Mouse (Mus musculus): Measurements from ENCODE around the gene Snrnp70.
A peak's percentile ranks its signal among the peaks of the same experiment; 100 is the strongest.
"Not testable (repeated sequence)": the region's sequence is repeated elsewhere in the genome, so short reads cannot be mapped to it uniquely, and the experiment has no call there.

The Snrnp70 gene

DNA sequence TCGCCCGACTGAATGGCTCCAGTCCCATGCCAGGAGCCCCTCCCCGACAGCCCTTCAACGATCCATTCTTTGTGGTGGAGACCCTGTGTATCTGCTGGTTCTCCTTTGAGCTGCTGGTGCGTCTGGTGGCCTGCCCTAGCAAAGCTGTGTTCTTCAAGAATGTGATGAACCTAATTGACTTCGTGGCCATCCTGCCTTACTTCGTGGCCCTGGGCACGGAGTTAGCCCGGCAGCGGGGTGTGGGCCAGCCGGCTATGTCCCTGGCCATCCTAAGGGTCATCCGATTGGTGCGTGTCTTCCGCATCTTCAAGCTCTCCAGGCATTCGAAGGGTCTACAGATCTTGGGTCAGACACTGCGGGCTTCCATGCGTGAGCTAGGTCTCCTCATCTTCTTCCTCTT is 13.4 kb upstream of the Snrnp70 start:
- no peak for DNase-seq

DNA sequence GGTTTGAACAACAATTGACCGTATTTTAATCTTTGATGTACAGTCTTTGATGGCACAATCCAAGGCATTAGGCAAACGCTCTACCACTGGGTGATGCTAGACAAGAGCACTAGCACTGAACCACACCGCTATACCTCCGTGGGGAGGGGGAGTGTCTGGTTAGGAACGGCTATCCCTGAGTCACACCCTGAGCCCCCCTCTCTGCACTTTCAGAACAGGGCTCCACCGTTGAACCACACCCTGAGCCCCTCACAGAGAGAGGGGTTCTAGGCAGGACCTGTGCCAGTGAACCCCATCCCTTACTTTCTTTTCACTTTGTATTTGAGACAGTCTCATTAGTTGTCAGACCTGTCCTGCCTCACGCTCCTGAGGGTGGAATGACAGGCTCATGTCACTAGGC is 12.8 kb upstream of the Snrnp70 start:
- DNase-seq, result no peak

DNA sequence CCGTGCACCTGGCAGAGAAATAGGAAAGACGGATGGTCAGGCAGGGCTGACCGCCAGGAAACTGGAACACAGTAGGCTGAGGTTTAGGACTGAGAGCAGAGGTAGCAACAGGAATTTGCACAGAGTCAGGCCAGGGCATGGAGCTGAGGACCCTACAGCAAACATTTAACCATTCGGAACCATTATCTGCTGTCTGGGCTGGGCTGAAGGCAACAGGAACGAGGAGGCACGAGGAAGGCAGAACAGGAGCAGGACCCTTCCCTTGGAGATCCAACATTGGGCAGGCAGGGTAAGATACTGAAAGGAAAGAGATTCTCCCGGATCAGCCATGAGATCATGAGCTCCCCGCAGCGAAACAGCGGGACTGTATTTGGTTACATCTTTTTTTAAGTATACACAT is 12.3 kb upstream of the Snrnp70 start:
- no peak for DNase-seq

DNA sequence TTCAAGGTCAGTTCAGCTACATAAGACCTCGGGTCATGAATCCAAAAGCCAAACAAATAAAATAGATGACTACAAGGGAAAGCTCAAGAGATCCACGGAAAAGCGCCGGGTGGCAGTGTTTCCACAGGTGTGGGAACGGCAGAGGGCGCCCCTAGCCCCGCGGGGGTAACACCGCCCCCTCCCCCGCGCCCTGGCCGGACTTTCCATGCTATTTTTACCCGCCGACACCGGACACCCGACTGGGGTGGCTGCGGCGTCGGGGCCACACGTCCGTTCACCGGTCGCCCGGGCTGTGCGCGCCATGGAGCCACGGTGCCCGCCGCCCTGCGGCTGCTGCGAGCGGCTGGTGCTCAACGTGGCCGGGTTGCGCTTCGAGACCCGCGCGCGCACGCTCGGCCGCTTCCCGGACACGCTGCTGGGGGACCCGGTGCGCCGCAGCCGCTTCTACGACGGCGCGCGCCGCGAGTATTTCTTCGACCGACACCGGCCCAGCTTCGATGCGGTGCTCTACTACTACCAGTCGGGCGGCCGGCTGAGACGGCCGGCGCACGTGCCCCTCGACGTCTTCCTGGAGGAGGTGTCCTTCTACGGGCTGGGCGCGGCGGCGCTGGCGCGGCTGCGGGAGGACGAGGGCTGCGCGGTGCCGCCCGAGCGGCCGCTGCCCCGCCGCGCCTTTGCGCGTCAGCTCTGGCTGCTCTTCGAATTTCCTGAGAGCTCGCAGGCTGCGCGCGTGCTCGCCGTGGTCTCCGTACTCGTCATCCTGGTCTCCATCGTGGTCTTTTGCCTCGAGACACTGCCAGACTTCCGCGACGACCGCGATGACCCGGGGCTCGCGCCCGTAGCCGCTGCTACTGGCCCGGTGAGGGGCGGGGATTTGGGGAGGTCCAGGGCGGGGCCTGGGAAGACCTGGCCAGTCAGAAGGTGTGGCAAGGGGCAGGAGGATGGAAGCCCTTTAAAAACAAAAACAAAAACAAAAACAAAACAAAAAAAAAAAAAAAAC is 10.9 kb upstream of the Snrnp70 start:
- no peak for DNase-seq

DNA sequence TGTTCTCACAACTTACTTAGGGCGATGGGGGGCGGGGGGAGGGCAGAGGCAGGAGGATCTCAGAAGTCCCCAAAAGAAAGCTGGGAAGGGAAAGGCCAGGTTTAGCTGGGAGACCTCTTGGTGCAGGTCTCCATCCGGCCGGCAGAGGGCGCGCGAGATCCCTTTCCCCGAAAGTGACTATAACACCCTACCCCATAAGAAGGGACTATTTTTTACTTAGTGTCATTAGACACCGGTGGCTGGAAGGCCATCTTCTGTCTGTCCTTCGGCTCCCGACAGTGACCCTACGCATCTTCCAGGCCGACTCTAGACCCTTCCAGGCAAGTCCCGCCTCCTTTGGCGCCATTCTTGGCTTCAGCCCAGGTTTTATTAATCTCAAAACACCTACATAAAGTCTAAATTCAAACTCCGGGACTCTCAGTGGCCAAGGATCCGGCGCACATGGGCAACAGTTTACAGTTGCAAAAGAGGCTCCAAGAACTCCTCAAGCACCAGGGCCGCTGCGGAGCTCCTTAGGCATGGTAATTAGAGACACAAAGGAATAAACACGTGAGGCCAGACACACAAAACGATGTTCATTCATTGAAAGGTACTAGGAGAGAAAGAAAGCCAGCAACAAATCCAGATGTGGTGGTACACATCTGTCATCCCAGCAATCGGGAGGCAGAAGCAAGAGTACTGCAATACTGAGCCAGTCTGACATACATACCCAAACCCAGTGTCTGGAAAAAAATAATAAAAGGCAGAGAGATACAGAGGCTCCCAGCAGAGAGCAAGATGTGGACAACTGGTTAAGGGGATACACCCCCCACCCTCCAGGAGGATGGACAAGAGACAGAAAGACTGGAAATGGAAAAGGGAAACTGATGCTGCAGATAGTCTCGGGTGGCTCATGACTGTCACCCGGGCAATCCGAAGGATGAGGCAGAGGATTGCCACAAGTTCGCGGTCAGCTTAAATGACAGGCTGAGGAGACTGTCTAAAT is 9.8 kb upstream of the Snrnp70 start, which contains the start of gene Kcna7:
TSS of gene Kcna7 (plus strand) at position 563 of the 985 bp plus-strand sequence.
- peak; percentile 65 for DNase-seq

DNA sequence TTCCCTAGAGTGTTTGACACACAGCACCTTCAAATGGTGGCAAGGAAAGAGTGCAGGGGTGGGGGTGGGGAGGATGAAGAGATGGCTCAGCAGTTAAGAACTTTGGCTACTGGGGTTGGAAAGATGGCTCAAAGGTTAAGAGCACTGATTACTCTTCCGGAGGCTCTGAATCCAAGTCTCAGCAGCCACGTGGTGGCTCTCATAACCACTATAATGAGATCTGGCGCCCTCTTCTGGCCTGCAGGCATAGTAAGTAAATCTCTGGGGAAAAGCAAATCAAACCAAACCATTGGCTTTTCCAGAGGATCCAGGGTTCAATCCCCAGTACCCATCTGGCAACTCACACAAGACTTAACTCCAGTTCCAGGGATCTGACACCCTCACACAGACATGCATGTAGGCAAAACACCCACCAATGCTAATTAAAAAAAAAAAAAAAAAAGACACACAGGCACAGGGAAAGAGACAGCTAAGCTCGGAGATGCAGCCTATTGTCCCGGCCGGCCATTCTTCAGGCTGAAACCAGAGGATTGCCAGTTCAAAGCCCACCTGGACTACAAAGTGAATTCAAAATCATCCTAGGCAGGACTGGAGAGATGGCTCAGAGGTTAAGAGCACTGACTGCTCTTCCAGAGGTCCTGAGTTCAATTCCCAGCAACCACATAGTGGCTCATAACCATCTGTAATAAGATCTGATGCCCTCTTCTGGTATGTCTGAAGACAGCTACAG is 8.2 kb upstream of the Snrnp70 start:
- DNase-seq, result peak; percentile 51

DNA sequence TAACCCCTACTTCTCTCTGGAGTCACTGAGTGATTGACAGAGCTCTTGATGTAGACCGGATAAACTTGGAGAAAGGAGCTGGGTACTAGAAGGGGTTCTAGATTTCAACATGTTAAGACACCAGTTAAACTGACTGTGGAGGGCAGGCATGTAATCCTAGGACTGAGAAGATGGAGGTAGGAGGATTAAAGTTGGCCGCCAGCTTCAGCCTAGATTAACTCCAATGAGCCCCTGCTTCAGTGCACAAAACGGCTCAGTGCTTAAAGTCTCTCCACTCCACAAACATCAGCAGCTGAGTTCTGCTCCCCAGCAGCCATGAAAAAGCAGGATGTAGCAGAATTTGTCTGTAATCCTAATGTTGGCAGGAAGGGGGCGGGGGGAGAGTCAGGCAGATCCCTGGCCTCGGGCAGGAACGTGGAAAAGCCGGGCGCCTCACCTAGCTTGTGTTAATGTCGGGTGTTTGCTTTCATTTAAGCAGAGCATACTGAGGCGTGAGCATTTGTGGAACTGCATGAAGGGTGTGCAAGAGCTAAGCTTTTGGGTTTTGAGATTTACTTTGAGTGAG is 6.1 kb upstream of the Snrnp70 start:
- no peak for DNase-seq

DNA sequence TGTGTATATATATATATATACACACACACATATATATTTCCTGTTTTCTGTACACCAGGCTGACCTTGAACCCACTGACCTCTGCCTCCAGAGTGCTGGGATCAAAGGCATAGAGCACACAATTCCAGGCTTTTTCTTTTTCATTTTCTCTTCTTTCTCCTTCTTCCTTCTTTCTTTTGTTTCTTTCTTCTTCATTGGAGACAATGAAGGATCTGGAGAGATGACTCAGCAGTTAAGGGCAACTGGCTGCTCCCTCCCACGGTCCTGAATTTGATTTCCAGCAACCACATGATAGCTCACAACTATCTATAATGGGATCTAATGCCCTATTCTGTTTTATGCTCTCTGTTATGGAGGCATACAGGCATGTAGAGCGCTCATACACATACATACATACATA is 1.2 kb upstream of the Snrnp70 start:
- DNase-seq, result no peak

DNA sequence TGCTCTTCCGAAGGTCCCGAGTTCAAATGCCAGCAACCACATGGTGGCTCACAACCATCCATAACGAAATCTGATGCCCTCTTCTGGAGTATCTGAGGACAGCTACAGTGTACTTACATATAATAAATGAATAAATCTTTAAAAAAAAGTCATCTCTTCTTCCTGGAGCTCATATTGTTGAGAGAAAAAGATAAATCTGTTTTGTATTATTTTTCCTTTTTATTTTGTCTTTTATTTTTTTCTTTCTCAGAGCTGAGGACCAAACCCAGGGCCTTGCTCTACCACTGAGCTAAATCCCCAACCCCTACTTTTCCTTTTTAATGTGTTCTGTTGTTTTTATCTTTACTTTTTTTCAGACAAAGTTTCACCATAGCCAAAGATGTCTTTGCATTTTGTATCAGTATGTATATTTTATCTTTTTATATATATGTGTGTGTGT is 814 bp upstream of the Snrnp70 start:
- not testable (repeated sequence) for DNase-seq

DNA sequence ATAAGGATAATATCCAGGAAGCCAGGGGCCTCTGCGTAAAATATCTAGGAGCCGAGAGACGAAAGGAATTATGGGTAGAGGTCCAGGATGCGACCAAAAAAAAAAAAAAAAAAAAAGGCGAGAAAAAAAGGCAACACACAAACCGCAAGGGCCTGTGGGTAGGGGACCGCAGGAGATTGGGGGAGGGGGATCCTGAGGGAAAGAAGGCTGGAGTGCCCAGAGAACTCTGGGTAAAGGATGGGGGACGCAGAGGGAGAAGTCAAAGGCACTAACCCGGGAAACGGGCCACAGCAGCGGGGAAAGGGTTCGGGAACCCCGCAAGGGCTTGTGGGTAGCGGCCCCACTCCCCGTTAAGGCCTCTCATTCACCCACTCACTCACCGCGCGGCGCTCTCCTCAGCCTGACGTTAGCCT is 407 bp downstream of the Snrnp70 start:
- DNase-seq, result no peak

DNA sequence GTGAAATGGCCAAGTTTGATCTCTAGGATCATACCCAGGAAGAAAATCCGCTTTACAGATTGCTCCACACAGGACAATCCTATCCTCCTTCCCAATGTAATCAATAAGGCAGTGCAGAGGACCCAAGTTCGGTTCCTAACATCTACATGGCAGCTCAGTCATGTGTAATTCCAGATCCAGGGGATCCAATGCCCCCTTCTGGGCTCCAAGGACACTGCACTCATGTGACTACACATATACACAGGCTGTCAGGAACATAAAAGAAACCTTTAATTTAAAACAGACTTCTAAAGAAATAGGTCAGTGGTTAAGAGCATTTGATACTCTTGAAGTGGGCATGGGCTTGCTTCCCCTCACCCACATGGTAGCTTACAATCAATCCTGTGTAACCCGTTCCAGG is 9.5 kb downstream of the Snrnp70 start:
- no peak for DNase-seq

DNA sequence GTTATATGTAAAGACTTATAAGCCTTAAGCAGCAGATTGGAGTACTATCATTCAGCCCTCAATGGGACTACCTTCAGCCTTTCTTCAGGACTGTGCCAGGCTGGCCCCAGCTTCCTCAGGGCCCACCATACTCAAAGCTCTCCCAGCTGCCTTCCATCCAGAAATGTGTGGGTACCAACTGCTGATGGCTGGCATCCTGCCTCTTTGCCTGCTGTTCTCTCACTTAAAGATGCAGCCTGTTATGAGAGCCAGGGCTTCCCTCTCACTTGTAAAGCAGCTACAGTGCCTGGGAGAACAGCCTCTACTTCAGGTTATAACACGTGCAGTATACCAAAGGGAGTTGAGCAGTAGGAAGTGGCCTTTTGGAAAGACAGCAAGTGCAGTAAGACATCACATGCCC is 19.5 kb downstream of the Snrnp70 start:
- no peak for DNase-seq

DNA sequence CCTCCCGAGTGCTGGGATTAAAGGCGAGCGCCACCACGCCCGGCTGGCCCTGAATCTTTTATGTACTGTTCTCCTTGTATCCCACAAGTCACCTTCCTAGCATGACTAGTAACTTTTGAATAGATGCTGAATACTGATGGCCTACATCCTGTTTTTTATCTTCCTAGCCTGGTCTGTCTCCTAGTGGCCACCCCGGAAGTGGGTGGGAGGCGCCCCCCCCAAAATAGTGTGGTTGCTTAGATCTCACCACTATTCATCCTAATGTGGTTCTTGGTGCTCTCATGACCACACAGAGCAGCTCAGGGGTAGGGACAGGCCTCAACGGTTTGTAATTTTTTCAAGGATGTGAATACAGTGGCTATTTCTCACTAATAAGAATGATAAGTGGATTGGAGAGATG is 20.9 kb downstream of the Snrnp70 start:
- DNase-seq, result no peak

DNA sequence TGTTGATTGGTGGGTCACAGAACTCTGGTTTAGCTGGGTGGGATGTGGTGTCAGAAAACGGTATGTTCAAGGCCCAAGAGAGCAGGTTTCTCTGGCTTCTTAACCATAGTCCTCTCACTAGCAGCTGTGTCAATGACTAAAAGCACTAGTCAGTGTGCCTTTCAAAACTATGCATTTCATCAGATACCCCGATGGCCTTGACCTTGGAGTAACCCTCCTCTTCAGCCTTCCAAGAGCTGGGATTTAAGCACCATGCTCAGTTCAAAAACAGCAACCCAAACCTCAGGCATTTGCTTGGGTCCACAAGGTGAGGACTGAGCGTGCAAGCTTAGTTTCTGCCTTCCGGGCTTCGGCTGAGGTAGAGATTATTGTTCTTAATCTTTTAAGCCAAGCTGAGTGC is 23.2 kb downstream of the Snrnp70 start:
- DNase-seq, result no peak

DNA sequence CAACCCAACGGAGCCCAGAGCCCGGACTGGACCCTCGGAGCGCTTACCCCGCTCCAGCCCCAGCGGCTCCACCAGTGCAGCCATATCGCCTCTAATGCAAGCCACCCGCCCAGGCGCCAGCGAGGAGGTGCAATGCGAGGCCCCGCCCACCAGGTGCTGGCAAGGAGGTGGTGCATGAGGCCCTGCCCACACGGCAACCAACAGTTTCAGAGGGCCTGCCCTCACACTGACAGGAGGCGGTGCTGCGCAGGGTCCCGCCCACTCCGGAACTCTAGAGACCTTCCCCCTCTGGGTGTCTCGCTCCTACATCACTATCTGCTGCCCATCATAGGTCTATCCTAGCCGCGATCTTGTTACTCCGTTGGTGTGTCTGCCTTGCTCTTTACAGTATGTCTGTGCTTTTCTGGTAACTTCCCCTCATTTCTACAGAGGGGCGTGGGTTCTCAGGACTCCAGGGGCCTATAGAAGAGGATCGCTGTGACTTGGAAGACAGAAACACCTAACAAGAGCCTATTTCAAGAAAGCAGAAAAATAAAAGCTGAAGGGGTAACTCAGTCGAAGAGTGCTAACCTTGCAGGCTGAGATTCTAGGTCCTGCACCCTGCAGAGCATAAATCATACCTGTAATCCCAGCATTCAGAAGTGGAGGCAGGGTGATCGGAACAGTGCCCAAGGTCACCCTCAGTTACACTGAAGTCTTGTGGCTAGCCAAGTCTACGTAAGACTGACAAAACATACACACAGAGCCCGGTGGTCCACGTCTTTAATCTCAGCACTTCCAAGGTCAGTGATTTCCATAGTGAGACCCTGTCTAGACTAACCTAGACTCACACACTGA is 24.8 kb downstream of the Snrnp70 start, which contains the start of gene Lin7b:
TSS of gene Lin7b (minus strand) at position 109 of the 837 bp plus-strand sequence.
- DNase-seq, result peak; percentile 91

DNA sequence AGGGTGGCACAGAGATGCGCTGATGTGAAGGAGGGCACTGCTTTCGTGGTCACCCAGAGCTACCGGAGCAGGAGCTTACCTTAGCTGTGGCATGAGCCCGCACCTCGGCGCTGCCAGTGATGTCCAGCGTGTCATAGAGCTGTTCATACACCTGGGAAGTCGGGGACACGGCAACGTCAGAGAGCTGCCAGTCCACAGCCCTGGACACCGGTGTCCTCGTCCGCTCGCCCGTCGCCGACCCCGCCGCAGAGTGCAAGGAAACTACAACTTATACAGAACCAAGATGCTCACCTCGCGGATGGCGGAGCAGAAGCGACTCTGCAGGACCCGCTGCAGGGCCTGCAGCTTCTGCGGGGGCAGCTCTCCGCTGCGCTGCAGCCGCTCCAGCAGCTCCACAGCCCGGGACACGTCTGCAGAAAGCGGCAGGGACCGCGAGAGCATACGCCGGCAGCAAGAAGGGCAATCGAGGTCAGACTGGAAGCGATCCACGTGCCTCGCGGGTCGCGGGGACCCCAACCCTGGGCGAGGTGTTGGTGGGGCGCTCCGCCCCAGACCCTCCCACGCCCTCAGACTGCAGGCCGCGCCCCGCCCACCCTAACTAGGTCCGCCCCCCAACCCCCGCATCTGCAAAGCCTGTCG is 25.6 kb downstream of the Snrnp70 start:
- DNase-seq, result peak; percentile 59

DNA sequence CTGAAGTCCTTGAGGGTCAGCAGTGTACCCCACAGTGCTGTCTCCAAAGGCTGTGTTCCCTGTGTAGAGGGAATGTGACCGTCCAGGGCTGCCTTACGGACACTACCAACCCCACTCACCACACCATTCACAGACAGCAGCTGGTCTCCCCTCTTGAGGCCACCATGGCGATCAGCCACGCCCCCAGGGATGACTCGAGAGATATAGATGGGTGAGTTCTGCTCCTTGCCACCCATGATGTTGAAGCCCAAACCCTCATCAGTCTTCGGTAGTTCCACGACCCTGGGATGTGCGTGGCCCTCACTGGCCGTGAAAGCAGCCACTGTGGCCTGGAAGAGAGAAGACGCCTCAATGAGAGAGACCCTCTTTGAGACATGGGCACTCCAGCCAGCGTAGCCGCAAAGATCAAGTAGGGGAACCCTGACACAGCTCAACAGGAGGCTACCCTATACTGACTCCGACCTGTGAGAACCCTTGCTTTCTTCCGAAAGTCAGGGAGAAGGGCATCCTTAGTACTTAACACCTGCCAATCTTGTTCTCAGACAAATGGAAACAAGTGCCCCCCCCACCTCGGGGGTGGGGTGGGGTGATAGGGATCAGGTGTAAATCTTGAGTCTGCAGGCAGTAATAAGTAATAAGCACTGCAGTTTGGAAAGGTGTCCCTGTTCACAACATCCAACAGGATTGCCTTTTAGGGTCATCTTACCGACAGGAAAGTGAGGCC is 26.4 kb downstream of the Snrnp70 start:
- DNase-seq, result peak; percentile 65

DNA sequence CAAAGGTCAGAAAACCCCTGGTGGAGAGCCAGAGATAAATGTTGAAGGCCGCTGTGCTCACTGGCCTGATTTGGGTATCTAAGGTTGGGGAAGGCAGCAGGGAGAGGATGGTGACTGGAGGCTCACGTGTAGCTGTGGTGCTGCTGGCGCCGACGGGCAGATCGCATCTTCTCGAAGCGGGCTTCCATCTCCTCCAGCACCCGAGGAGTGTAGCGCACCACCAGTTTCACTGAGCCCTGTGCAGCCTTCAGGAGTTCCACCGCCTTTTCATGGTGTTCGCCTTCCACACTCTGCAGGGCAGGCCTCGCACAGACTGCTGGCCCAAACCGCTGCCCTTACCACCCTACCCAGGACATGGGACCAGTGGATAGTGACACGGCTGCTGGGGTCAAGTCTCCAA is 27.4 kb downstream of the Snrnp70 start:
- peak; percentile 68 for DNase-seq

DNA sequence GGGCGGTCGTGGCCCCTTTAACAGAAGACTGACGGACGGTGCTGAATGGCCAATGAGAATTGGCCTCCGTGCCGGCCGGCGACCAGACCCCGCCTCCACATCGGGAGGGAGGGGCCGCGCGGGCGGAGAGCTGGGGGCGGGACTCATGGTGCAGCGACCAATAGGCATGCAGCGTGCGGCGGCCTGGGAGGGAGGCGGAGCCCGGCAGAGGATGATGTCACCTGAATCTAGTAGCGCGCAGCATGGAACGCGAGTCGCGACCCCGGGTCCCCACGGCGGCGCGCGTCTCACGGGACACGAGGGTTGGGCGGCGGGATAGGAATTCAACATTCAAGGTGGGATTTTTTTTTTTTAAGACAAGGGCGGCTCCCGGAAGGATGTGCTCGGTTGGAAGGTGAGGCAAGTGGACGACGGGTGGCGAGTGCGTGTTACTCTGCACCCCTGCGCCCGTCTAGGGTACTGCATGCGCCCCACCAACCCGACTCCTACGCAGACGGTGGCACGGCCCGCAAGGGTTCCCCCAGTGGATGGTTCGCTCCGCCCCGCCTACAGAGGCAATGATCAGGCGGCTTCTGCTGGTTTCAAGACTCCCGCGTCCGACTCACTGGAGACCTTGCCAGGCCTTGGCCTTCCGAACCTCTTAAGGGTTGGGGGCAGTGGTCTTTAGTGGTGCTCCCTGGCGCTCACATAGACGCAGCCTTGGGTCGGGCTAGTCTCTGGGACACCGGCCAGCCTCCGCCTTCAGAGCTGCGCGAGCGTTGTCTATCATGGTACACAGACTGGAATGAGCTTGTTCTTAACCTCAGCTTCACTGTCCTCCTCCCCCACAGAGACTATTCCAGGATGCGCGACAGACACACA is 28.3 kb downstream of the Snrnp70 start:
- DNase-seq, result peak; percentile 99

Measured in cerebellum, adult 9-10 months (tissue).